Mouse (Mus musculus): ENCODE measurements around the gene Clint1.

GRCm38 (mm10) chr11:45925436-45925835 is 73.6 kb downstream of the Clint1 start:
- TF ChIP-seq GATA1 (IDR thresholded peaks at IDR 0.05; ENCODE audit: low read length) (no peak), TAL1 (IDR thresholded peaks at IDR 0.05; ENCODE audit: low read length) (no peak)

Measured in erythroblast, embryonic 14.5 days (primary cell).